Mouse (Mus musculus): ENCODE measurements around the gene Rbm14. TPM values are rescaled to one million over a fixed set of nuclear protein-coding genes. Genes with fewer than 3 reads are reported as not detected.
A peak's percentile ranks its signal among the peaks of the same experiment; 100 is the strongest.

Gene Rbm14
- polyA plus RNA-seq (2012; rRNA removed): 42.4 and 52.1 TPM in 2 replicates

DNA sequence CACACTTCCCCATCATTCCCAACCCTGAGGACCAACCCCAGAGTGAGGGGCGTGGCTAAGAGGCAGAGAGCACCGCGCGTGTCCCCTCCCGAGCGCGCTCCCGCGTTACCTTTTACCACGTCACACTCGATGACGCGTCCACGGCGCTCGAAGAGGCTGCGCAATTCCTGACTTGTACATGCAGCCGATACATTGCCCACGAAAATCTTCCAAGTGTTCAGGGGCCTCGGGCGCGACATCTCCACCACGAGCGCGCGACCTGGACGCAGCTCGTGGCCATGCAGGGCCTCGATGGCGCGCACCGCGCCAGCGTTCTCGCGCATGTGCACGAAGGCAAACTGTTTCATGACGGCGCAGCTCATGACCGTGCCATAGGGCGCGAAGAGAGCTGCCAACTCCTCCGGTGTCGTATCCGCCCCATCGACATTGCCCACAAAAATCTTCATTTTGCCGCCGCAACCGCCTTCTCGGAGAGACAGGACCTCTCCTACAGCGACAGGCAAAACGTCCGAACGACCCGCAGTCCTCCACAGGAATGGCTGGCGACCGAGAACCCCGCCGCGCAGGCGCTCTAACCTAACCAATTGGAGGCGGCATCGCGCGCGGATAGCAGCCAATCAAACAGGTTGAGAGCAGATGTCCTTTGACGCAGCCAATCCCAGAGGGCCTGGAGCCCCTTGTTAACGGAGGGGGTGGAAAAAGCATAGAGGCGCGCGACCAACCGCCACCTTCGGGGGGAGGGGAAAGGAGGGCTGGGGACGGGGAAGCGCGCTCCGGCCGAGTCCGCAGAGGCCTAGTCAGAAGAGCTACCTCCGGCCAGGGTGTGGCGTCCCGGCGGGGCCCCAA, at the start of gene Rbm14, which contains the start of gene Gm21992:
TSS of gene Rbm14 (minus strand) at position 572 of the 846 bp plus-strand sequence.
TSS of gene Gm21992 (minus strand) at position 550 of the 846 bp plus-strand sequence.
- peaks cover 5% of the 10 kb centered on the region for H3K4me1 ChIP-seq (ENCODE audit: control insufficient read depth, insufficient read depth, low read length)
- TF ChIP-seq CTCF (IDR thresholded peaks at IDR 0.05; ENCODE audit: insufficient read depth, low read length): no peak
- TF ChIP-seq POLR2A (IDR thresholded peaks at IDR 0.05; ENCODE audit: borderline replicate concordance, extremely low read depth, low read depth, low read length): peak; percentile 96
- DNase-seq: peak; percentile 95
- under 1% methylated on average over 83 of the region's 83 CpGs for WGBS
- H3K4me3 ChIP-seq (replicated peaks; ENCODE audit: extremely low read depth, low read depth, low read length): peak within 1 kb of the TSS; percentile 86

DNA sequence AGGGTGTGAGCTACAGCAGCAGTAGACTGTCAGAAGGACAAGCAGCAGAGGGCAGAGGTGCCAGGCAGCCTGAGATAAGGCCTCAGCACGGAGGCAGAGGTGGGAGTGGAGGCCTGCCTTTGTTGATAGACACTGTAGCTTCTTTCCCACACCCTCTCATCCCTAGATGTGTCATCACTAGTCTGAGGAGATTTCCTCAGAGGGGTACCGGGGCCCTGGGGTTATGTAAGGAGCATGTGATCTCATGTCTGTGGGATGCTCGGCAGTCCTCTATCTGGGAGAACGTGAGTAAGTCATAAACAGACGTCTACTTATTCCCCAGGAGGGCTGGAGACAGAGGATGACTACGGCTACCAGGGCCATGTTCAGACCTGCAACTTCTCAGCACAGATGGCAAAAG, 47.6 kb upstream of the Rbm14 start:
- no peak for TF ChIP-seq POLR2A (IDR thresholded peaks at IDR 0.05; ENCODE audit: borderline replicate concordance, extremely low read depth, low read depth, low read length)
- TF ChIP-seq CTCF (IDR thresholded peaks at IDR 0.05; ENCODE audit: insufficient read depth, low read length): no peak
- Histone ChIP-seq H3K4me3 (replicated peaks; ENCODE audit: extremely low read depth, low read depth, low read length) (no peak overlapping the region), H3K4me1 (ENCODE audit: control insufficient read depth, insufficient read depth, low read length) (no peaks in the 10 kb centered on the region)
- no peak for DNase-seq
- 57% methylated on average over 6 of the region's 6 CpGs for WGBS

DNA sequence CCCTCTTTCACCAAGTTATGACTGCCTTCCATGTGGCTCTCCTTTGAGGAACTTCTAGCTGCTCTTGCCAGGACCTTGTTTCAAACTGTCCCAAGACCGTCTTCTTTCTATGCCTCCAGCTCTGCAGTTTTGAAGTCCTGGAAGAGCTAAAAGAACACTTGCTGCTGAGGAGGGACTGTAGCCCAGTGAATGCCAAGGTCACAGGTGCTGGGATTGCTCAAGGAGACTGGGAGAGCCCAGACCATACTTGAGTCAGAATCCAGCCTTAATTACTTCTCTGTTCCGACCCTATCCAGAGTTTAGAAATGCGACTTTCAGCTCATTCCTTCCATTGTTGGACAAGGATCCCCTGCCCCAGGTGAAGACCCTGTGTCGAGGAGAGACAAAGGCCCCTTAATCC, 44.5 kb upstream of the Rbm14 start:
- Histone ChIP-seq H3K4me1 (ENCODE audit: control insufficient read depth, insufficient read depth, low read length) (no peaks in the 10 kb centered on the region), H3K4me3 (replicated peaks; ENCODE audit: extremely low read depth, low read depth, low read length) (no peak overlapping the region)
- DNase-seq: no peak
- WGBS: 80% methylated on average over 4 of the region's 4 CpGs
- TF ChIP-seq CTCF (IDR thresholded peaks at IDR 0.05; ENCODE audit: insufficient read depth, low read length) (no peak), POLR2A (IDR thresholded peaks at IDR 0.05; ENCODE audit: borderline replicate concordance, extremely low read depth, low read depth, low read length) (no peak)

DNA sequence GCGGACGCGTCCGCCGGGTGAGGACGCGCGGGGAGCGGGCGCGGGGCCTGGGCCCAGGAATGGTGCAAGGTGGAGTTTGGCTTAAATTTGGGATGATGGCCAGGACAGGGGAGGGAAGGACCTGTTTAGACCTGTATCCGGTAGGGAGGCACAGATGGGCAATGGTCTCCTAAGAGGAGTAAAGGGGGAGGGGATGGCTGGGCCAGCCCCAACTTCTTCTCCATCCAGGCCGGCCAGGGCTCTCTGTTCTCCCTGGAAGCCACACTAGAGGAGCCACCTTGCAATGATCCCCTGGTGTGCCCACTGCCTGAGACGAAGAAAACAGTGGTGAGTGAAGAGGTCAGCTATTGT, 44.0 kb upstream of the Rbm14 start:
- peak overlapping the region; percentile 79 for H3K4me3 ChIP-seq (replicated peaks; ENCODE audit: extremely low read depth, low read depth, low read length)
- no peak for DNase-seq
- H3K4me1 ChIP-seq (ENCODE audit: control insufficient read depth, insufficient read depth, low read length): no peaks in the 10 kb centered on the region
- WGBS: 5% methylated on average over 14 of the region's 14 CpGs
- no peak for TF ChIP-seq POLR2A (IDR thresholded peaks at IDR 0.05; ENCODE audit: borderline replicate concordance, extremely low read depth, low read depth, low read length)
- TF ChIP-seq CTCF (IDR thresholded peaks at IDR 0.05; ENCODE audit: insufficient read depth, low read length): no peak

DNA sequence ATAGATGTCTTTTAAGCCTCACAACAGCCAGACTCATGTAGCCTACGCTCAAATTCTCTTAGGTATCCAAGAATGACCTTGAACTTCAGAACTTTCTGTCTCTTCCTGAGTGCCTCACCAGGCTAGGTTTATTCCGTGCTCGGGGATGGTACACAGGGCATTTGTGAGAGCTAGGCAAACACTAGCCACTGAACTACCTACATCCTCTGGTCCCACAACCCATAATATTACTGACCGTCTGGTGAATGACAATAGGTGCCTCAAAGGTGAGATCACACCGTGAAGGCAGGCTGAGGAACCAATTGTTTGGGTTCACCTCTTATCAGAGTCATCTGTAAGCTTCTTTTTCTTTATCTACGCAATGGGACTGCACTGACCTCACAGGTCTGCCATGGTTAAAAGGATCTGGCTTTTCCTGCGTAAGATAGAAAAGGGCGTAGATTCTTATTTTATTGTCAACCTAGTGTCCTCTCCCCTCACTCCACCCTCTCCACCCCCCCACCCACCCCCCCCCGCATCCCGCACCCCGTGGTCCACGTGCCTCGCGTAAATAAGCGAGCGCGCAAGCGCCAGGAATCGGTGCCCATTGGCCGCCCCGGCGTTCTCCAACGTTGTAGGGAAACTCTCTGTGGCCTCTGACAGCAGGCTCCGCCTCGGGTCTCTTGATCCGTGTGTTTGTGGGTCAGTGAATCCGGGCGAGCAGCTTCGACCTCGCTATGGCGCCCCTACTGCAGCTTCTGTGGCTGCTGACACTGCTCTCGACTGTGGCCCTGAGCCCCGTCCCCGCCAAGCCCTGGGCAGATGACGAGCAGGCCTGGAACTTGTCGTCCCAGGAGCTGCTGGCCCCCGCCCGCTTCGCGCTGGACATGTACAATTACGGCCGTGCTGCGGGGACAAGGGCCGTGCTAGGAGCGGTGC, 43.4 kb upstream of the Rbm14 start, which contains the start of gene Ctsf:
TSS of gene Ctsf (plus strand) at position 579 of the 918 bp plus-strand sequence.
- TF ChIP-seq CTCF (IDR thresholded peaks at IDR 0.05; ENCODE audit: insufficient read depth, low read length) (no peak), POLR2A (IDR thresholded peaks at IDR 0.05; ENCODE audit: borderline replicate concordance, extremely low read depth, low read depth, low read length) (peak; percentile 68; the same call in 1 of the 2 replicates)
- 3% methylated on average over 45 of the region's 45 CpGs for WGBS
- no peaks in the 10 kb centered on the region for H3K4me1 ChIP-seq (ENCODE audit: control insufficient read depth, insufficient read depth, low read length)
- H3K4me3 ChIP-seq (replicated peaks; ENCODE audit: extremely low read depth, low read depth, low read length): peak within 1 kb of the TSS; percentile 79
- DNase-seq: peak; percentile 72

DNA sequence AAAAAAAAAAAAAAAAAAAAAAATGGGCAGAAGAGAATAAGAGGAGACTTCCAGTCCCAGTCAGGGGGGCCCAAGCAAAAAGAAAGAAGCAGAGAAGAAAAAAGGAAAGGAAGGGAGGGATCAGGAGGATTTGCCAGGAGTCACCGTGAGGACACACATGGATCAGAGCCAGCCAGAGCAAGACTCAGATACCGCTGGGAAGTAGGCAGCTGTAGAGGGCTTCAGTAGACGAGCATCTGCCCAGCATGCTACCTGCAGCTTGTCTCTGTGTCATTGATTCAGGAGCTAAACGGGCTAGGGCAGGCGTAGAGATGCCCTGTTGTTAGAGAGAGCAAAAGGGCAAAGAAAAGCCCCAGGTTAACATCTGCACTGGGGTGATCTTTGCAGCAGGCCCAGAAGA, 38.8 kb upstream of the Rbm14 start:
- TF ChIP-seq CTCF (IDR thresholded peaks at IDR 0.05; ENCODE audit: insufficient read depth, low read length) (no peak), POLR2A (IDR thresholded peaks at IDR 0.05; ENCODE audit: borderline replicate concordance, extremely low read depth, low read depth, low read length) (no peak)
- DNase-seq: no peak
- WGBS: 42% methylated on average over 5 of the region's 5 CpGs
- Histone ChIP-seq H3K4me3 (replicated peaks; ENCODE audit: extremely low read depth, low read depth, low read length) (no peak overlapping the region), H3K4me1 (ENCODE audit: control insufficient read depth, insufficient read depth, low read length) (no peaks in the 10 kb centered on the region)

DNA sequence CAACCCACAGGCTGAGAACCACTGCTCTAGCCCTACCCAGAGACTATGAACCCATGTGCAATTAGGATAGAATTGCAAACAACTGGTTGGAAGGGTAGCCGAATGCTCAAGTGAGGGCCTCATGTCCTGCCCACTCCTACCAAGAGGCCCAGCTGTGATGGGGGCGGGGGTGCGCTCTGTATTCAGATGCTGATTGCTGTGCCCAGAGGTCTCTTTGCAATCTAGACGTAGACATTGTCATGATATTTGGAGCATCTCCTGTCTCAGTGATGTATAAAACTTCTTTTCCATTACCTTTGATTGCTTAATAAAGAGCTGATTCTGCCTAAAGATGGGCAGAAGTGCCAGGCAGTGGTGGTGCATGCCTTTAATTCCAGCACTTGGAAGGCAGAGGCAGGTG, 38.4 kb upstream of the Rbm14 start:
- no peak overlapping the region for H3K4me3 ChIP-seq (replicated peaks; ENCODE audit: extremely low read depth, low read depth, low read length)
- 58% methylated on average over 4 of the region's 4 CpGs for WGBS
- no peak for DNase-seq
- TF ChIP-seq POLR2A (IDR thresholded peaks at IDR 0.05; ENCODE audit: borderline replicate concordance, extremely low read depth, low read depth, low read length): no peak
- TF ChIP-seq CTCF (IDR thresholded peaks at IDR 0.05; ENCODE audit: insufficient read depth, low read length): no peak
- no peaks in the 10 kb centered on the region for H3K4me1 ChIP-seq (ENCODE audit: control insufficient read depth, insufficient read depth, low read length)

DNA sequence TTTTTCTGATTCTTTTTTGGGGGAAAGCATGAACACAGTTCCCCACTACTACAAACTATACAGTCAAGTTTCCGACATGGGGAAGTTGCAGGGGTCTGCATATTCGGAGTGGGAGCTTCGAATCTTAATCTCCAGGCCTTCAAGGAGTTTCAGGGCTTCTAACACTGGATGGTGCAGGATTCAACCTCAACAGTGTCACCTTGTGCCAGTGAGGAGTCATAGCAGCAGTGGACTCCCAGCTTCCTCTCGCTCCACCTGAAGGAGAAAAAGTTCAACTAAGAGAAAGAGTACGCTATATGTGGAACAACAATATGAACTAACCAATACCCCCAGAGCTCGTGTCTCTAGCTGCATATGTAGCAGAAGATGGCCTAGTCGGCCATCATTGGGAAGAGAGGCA, 36.1 kb upstream of the Rbm14 start:
- no peaks in the 10 kb centered on the region for H3K4me1 ChIP-seq (ENCODE audit: control insufficient read depth, insufficient read depth, low read length)
- no peak overlapping the region for H3K4me3 ChIP-seq (replicated peaks; ENCODE audit: extremely low read depth, low read depth, low read length)
- 20% methylated on average over 7 of the region's 7 CpGs for WGBS
- DNase-seq: no peak
- no peak for TF ChIP-seq POLR2A (IDR thresholded peaks at IDR 0.05; ENCODE audit: borderline replicate concordance, extremely low read depth, low read depth, low read length)
- peak; percentile 77 for TF ChIP-seq CTCF (IDR thresholded peaks at IDR 0.05; ENCODE audit: insufficient read depth, low read length)

DNA sequence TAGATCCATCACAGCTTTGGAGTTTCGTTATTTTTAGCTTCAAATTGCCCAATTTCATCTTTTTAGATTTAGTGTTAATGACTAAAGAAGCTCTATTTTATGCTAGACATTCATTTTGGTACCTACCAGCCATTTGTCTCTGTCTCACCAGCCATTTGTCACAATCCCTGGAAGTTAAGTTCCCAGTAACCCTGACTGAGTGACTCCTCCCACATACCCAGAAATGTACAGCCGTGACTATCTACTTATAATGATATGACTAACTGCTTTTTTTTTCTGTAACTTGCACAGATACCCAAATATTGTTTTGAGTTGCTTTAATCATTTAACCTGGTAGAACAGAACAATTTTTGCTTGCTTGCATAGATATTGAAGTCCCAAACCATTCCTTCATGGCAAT, 34.4 kb upstream of the Rbm14 start:
- no peak for TF ChIP-seq CTCF (IDR thresholded peaks at IDR 0.05; ENCODE audit: insufficient read depth, low read length)
- TF ChIP-seq POLR2A (IDR thresholded peaks at IDR 0.05; ENCODE audit: borderline replicate concordance, extremely low read depth, low read depth, low read length): no peak
- H3K4me1 ChIP-seq (ENCODE audit: control insufficient read depth, insufficient read depth, low read length): no peaks in the 10 kb centered on the region
- H3K4me3 ChIP-seq (replicated peaks; ENCODE audit: extremely low read depth, low read depth, low read length): no peak overlapping the region
- 46% methylated on average over 2 of the region's 2 CpGs for WGBS
- DNase-seq: no peak
